Mouse (Mus musculus): ENCODE measurements around the gene Mpp3. TPM values are rescaled to one million over a fixed set of nuclear protein-coding genes. Genes with fewer than 3 reads are reported as not detected.

The Mpp3 gene
- polyA plus RNA-seq, 1 experiment from 2014 or later: 62.7 TPM

GRCm38 (mm10) chr11:101957476-101957875 is 70.8 kb downstream of the Mpp3 start:
- Histone ChIP-seq H3K4me1 (ENCODE audit: control insufficient read depth, insufficient read depth, low read depth, low read length) (peaks cover 5% of the 10 kb centered on the region; the same call in 1 of the 2 replicates), H3K9me3 (ENCODE audit: control insufficient read depth, low read length) (no peaks in the 10 kb centered on the region), H3K36me3 (ENCODE audit: control insufficient read depth, insufficient read depth, low read length) (no peaks in the 10 kb centered on the region), H3K9ac (ENCODE audit: low read depth, low read length) (no peak overlapping the region), H3K27ac (ENCODE audit: low read depth, low read length) (no peak overlapping the region), H3K4me3 (ENCODE audit: low read length) (no peak overlapping the region), H3K4me2 (ENCODE audit: low read length) (no peak overlapping the region), H3K27me3 (replicated peaks; ENCODE audit: control insufficient read depth, insufficient read depth, low read length) (peaks cover 15% of the 10 kb centered on the region)
- ATAC-seq: no peak
- WGBS: 47% methylated on average over 5 of the region's 5 CpGs

GRCm38 (mm10) chr11:101953441-101953840 is 74.8 kb downstream of the Mpp3 start:
- Histone ChIP-seq H3K4me2 (ENCODE audit: low read length) (no peak overlapping the region), H3K4me3 (ENCODE audit: low read length) (no peak overlapping the region), H3K27ac (ENCODE audit: low read depth, low read length) (no peak overlapping the region), H3K9ac (ENCODE audit: low read depth, low read length) (no peak overlapping the region), H3K27me3 (replicated peaks; ENCODE audit: control insufficient read depth, insufficient read depth, low read length) (no peaks in the 10 kb centered on the region), H3K4me1 (ENCODE audit: control insufficient read depth, insufficient read depth, low read depth, low read length) (peaks cover 5% of the 10 kb centered on the region; the same call in 1 of the 2 replicates), H3K36me3 (ENCODE audit: control insufficient read depth, insufficient read depth, low read length) (no peaks in the 10 kb centered on the region), H3K9me3 (ENCODE audit: control insufficient read depth, low read length) (no peaks in the 10 kb centered on the region)
- WGBS: 75% methylated on average over 4 of the region's 4 CpGs
- no peak for ATAC-seq

GRCm38 (mm10) chr11:101952541-101953341 is 75.5 kb downstream of the Mpp3 start:
- Histone ChIP-seq H3K27me3 (replicated peaks; ENCODE audit: control insufficient read depth, insufficient read depth, low read length) (no peaks in the 10 kb centered on the region), H3K9me3 (ENCODE audit: control insufficient read depth, low read length) (no peaks in the 10 kb centered on the region), H3K4me3 (ENCODE audit: low read length) (no peak overlapping the region), H3K4me1 (ENCODE audit: control insufficient read depth, insufficient read depth, low read depth, low read length) (peaks cover 5% of the 10 kb centered on the region; the same call in 1 of the 2 replicates), H3K36me3 (ENCODE audit: control insufficient read depth, insufficient read depth, low read length) (no peaks in the 10 kb centered on the region), H3K27ac (ENCODE audit: low read depth, low read length) (no peak overlapping the region), H3K9ac (ENCODE audit: low read depth, low read length) (peak overlapping the region; percentile 1; the same call in 1 of the 2 replicates), H3K4me2 (ENCODE audit: low read length) (peak overlapping the region; percentile 32; the same call in 1 of the 2 replicates)
- WGBS: 23% methylated on average over 24 of the region's 24 CpGs
- ATAC-seq: no peak

GRCm38 (mm10) chr11:101950021-101950420 is 78.2 kb downstream of the Mpp3 start:
- Histone ChIP-seq H3K4me3 (ENCODE audit: low read length) (no peak overlapping the region), H3K27me3 (replicated peaks; ENCODE audit: control insufficient read depth, insufficient read depth, low read length) (no peaks in the 10 kb centered on the region), H3K4me2 (ENCODE audit: low read length) (no peak overlapping the region), H3K9me3 (ENCODE audit: control insufficient read depth, low read length) (no peaks in the 10 kb centered on the region), H3K9ac (ENCODE audit: low read depth, low read length) (no peak overlapping the region), H3K27ac (ENCODE audit: low read depth, low read length) (no peak overlapping the region), H3K4me1 (ENCODE audit: control insufficient read depth, insufficient read depth, low read depth, low read length) (peaks cover 5% of the 10 kb centered on the region; the same call in 1 of the 2 replicates), H3K36me3 (ENCODE audit: control insufficient read depth, insufficient read depth, low read length) (no peaks in the 10 kb centered on the region)
- no peak for ATAC-seq
- WGBS: 91% methylated on average over 5 of the region's 5 CpGs

Other genes starting within 250 kb of the Mpp3 start
- 21.7 and 21.8 TPM in 2 replicates for gene Etv4, start 243.1 kb downstream of the Mpp3 start, polyA plus RNA-seq (2015; fragmentation: Nextera tagmentation; extraction: Ambion mirVana)
- 0.96 and 0.99 TPM in 2 replicates for gene Meox1, start 134.1 kb downstream of the Mpp3 start, polyA plus RNA-seq (2015; fragmentation: Nextera tagmentation; extraction: Ambion mirVana)
- gene Sost, start 61.4 kb downstream of the Mpp3 start, polyA plus RNA-seq (2015; fragmentation: Nextera tagmentation; extraction: Ambion mirVana): 0.10 and 0.12 TPM in 2 replicates
- gene Cfap97d1, start 44.2 kb downstream of the Mpp3 start, polyA plus RNA-seq (2015; fragmentation: Nextera tagmentation; extraction: Ambion mirVana): not detected in 2 replicates
- gene Dusp3, start 41.4 kb downstream of the Mpp3 start, polyA plus RNA-seq (2015; fragmentation: Nextera tagmentation; extraction: Ambion mirVana): 32.1 and 33.4 TPM in 2 replicates
- 0.40 and 0.54 TPM in 2 replicates for gene Cd300lg, start 13.0 kb upstream of the Mpp3 start, polyA plus RNA-seq (2015; fragmentation: Nextera tagmentation; extraction: Ambion mirVana)
- 37.6 and 41.1 TPM in 2 replicates for gene Mpp2, start 60.1 kb upstream of the Mpp3 start, polyA plus RNA-seq (2015; fragmentation: Nextera tagmentation; extraction: Ambion mirVana)
- gene Ppy, start 72.9 kb upstream of the Mpp3 start, polyA plus RNA-seq (2015; fragmentation: Nextera tagmentation; extraction: Ambion mirVana): not detected in 2 replicates
- 3.4 and 3.7 TPM in 2 replicates for gene Pyy, start 79.4 kb upstream of the Mpp3 start, polyA plus RNA-seq (2015; fragmentation: Nextera tagmentation; extraction: Ambion mirVana)
- 0.09 TPM in 1 of 2 replicates, not detected in the other for gene Nags, start 117.1 kb upstream of the Mpp3 start, polyA plus RNA-seq (2015; fragmentation: Nextera tagmentation; extraction: Ambion mirVana)
- gene Tmem101, start 127.9 kb upstream of the Mpp3 start, polyA plus RNA-seq (2015; fragmentation: Nextera tagmentation; extraction: Ambion mirVana): 42.2 and 47.7 TPM in 2 replicates
- gene Lsm12, start 156.8 kb upstream of the Mpp3 start, polyA plus RNA-seq (2015; fragmentation: Nextera tagmentation; extraction: Ambion mirVana): 99.0 and 116 TPM in 2 replicates
- 44.3 and 45.9 TPM in 2 replicates for gene G6pc3, start 161.2 kb upstream of the Mpp3 start, polyA plus RNA-seq (2015; fragmentation: Nextera tagmentation; extraction: Ambion mirVana)
- 75.8 and 83.0 TPM in 2 replicates for gene Hdac5, start 201.7 kb upstream of the Mpp3 start, polyA plus RNA-seq (2015; fragmentation: Nextera tagmentation; extraction: Ambion mirVana)
- 2.9 and 3.6 TPM in 2 replicates for gene BC030867, start 220.4 kb upstream of the Mpp3 start, polyA plus RNA-seq (2015; fragmentation: Nextera tagmentation; extraction: Ambion mirVana)
- 0.09 and 0.11 TPM in 2 replicates for gene Asb16, start 240.3 kb upstream of the Mpp3 start, polyA plus RNA-seq (2015; fragmentation: Nextera tagmentation; extraction: Ambion mirVana)